Mouse (Mus musculus) heart, postnatal 36 days (tissue): ENCODE measurements at regions not wholly inside any gene's neighbourhood (a gene's known extent, or its start where the extent isn't known, plus 50 kb on each side); places are given as distances from the start of the nearest gene placed in this dataset.

ENCODE experiments used
- DNase-seq, 2 experiments: peaks; one replicate each; pipeline ENCODE4 v3.0.0; 2021 to 2022
- intact Hi-C: fragments of 180-260 bp; cut with DNase I; formaldehyde crosslinking; loops from one replicate; pipeline ENCODE4 v1.15.1; 2025

GRCm38 (mm10) chr2:11364111-11364510, 189.8 kb downstream of the Pfkfb3 start:
- intact Hi-C loops: no loop called here

GRCm38 (mm10) chr2:11363061-11363464, 190.8 kb downstream of the Pfkfb3 start:
- intact Hi-C loops: no loop called here
- DNase-seq: no peak

More at GRCm38 (mm10) chr2:11364111-11364510, 189.8 kb downstream of the Pfkfb3 start:
- DNase-seq: no peak

GRCm38 (mm10) chr2:11362205-11362994, 190.5 kb downstream of the Prkcq start:
- intact Hi-C loops: no loop called here
- DNase-seq: no peak

DNA sequence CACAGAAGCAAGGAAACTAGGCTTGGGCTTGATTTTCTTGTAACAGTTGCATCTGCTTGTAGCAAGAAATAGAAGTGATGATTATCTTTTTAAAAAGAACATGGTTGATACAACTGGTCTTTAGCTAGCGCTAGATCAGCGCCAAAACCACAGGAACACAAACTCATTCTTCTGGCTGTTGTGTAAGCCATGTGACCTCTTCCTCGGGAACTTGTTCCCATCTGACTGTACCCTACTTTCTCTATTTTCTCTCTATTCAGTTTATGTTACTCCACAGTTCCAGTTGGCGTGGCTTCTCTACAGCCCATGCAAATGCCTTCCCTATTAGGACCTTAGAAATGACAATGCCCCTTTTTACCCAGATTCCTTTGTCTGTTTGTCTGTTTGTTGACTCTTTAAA, 187.4 kb downstream of the Prkcq start:
- intact Hi-C loops: no loop called here

DNA sequence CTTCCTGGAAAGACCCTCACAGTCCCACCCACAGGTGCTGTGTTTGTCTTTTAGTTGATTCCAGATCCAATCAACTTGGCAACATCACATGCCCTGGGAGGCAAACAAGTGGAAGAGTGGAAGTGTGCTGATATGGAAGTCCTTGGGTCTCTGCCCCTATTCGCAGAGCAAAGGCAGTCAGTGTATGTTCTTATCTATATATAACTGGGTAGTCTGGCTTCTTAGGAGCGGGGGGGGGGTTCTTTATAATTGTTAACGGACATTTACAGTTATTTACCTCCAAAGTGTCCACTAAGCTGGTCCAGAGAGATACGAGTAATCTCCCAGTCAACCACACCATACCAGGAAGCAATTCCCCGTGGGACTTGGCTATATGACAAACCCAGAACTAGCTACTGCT, 184.8 kb downstream of the Prkcq start:
- intact Hi-C loops: no loop called here
- no peak for DNase-seq

More for the DNA sequence above, 187.4 kb downstream of the Prkcq start:
- no peak for DNase-seq

GRCm38 (mm10) chr2:11355594-11355993, 183.7 kb downstream of the Prkcq start:
- no peak for DNase-seq
- intact Hi-C loops: no loop called here
